Mouse (Mus musculus): ENCODE data around the gene Prss57. TPM values are rescaled to one million over a fixed set of nuclear protein-coding genes. Genes with fewer than 3 reads are reported as not detected.

Prss57 gene
- polyA plus RNA-seq, 1 experiment = 0.05 TPM

GRCm38 (mm10) chr10:79779784-79780663, 10.7 kb downstream of the Prss57 start:
- TF ChIP-seq CTCF (IDR thresholded peaks at IDR 0.05; ENCODE audit: borderline replicate concordance, extremely low read depth, insufficient read depth, insufficient read length) (peak; percentile 93), POLR2A (IDR thresholded peaks at IDR 0.05; ENCODE audit: borderline replicate concordance, extremely low read depth, insufficient read depth, insufficient read length, poor library complexity, severe bottlenecking) (no peak)
- DNase-seq (ENCODE audit: low read depth) = peak; percentile 96

GRCm38 (mm10) chr10:79779193-79779592, 11.6 kb downstream of the Prss57 start:
- no peak for DNase-seq (ENCODE audit: low read depth)
- TF ChIP-seq CTCF (IDR thresholded peaks at IDR 0.05; ENCODE audit: borderline replicate concordance, extremely low read depth, insufficient read depth, insufficient read length) (no peak), POLR2A (IDR thresholded peaks at IDR 0.05; ENCODE audit: borderline replicate concordance, extremely low read depth, insufficient read depth, insufficient read length, poor library complexity, severe bottlenecking) (no peak)

GRCm38 (mm10) chr10:79778006-79778405, 12.8 kb downstream of the Prss57 start:
- peak; percentile 77 for DNase-seq (ENCODE audit: low read depth)
- TF ChIP-seq CTCF (IDR thresholded peaks at IDR 0.05; ENCODE audit: borderline replicate concordance, extremely low read depth, insufficient read depth, insufficient read length) (no peak), POLR2A (IDR thresholded peaks at IDR 0.05; ENCODE audit: borderline replicate concordance, extremely low read depth, insufficient read depth, insufficient read length, poor library complexity, severe bottlenecking) (no peak)

- DNase-seq (ENCODE audit: low read depth) = no peak
- TF ChIP-seq POLR2A (IDR thresholded peaks at IDR 0.05; ENCODE audit: borderline replicate concordance, extremely low read depth, insufficient read depth, insufficient read length, poor library complexity, severe bottlenecking) (no peak), CTCF (IDR thresholded peaks at IDR 0.05; ENCODE audit: borderline replicate concordance, extremely low read depth, insufficient read depth, insufficient read length) (no peak)
Measured at GRCm38 (mm10) chr10:79777103-79777531, 13.6 kb downstream of the Prss57 start, which contains the start of gene Fstl3. Gene Fstl3 (plus strand): TSS chr10:79777272.

GRCm38 (mm10) chr10:79774486-79775279, 16.1 kb downstream of the Prss57 start:
- no peak for TF ChIP-seq POLR2A (IDR thresholded peaks at IDR 0.05; ENCODE audit: borderline replicate concordance, extremely low read depth, insufficient read depth, insufficient read length, poor library complexity, severe bottlenecking)
- peak; percentile 25; the same call in 1 of the 2 replicates for TF ChIP-seq CTCF (IDR thresholded peaks at IDR 0.05; ENCODE audit: borderline replicate concordance, extremely low read depth, insufficient read depth, insufficient read length)
- no peak for DNase-seq (ENCODE audit: low read depth)

GRCm38 (mm10) chr10:79773208-79773607, 17.6 kb downstream of the Prss57 start:
- TF ChIP-seq CTCF (IDR thresholded peaks at IDR 0.05; ENCODE audit: borderline replicate concordance, extremely low read depth, insufficient read depth, insufficient read length) (no peak), POLR2A (IDR thresholded peaks at IDR 0.05; ENCODE audit: borderline replicate concordance, extremely low read depth, insufficient read depth, insufficient read length, poor library complexity, severe bottlenecking) (no peak)

GRCm38 (mm10) chr10:79772320-79772719, 18.4 kb downstream of the Prss57 start:
- TF ChIP-seq CTCF (IDR thresholded peaks at IDR 0.05; ENCODE audit: borderline replicate concordance, extremely low read depth, insufficient read depth, insufficient read length) (0 out of 2 replicates have a peak, but pooled peaks have one; percentile 3), POLR2A (IDR thresholded peaks at IDR 0.05; ENCODE audit: borderline replicate concordance, extremely low read depth, insufficient read depth, insufficient read length, poor library complexity, severe bottlenecking) (no peak)
- no peak for DNase-seq (ENCODE audit: low read depth)

More at GRCm38 (mm10) chr10:79773208-79773607, 17.6 kb downstream of the Prss57 start:
- no peak for DNase-seq (ENCODE audit: low read depth)

- DNase-seq (ENCODE audit: low read depth) = no peak
- TF ChIP-seq POLR2A (IDR thresholded peaks at IDR 0.05; ENCODE audit: borderline replicate concordance, extremely low read depth, insufficient read depth, insufficient read length, poor library complexity, severe bottlenecking) = no peak
- no peak for TF ChIP-seq CTCF (IDR thresholded peaks at IDR 0.05; ENCODE audit: borderline replicate concordance, extremely low read depth, insufficient read depth, insufficient read length)
Measured at GRCm38 (mm10) chr10:79769329-79769728, 21.4 kb downstream of the Prss57 start.

GRCm38 (mm10) chr10:79768400-79768799, 22.4 kb downstream of the Prss57 start:
- TF ChIP-seq CTCF (IDR thresholded peaks at IDR 0.05; ENCODE audit: borderline replicate concordance, extremely low read depth, insufficient read depth, insufficient read length) = peak; percentile 96
- no peak for TF ChIP-seq POLR2A (IDR thresholded peaks at IDR 0.05; ENCODE audit: borderline replicate concordance, extremely low read depth, insufficient read depth, insufficient read length, poor library complexity, severe bottlenecking)
- peak; percentile 82 for DNase-seq (ENCODE audit: low read depth)

GRCm38 (mm10) chr10:79767372-79768244, 23.2 kb downstream of the Prss57 start:
- no peak for TF ChIP-seq CTCF (IDR thresholded peaks at IDR 0.05; ENCODE audit: borderline replicate concordance, extremely low read depth, insufficient read depth, insufficient read length)
- TF ChIP-seq POLR2A (IDR thresholded peaks at IDR 0.05; ENCODE audit: borderline replicate concordance, extremely low read depth, insufficient read depth, insufficient read length, poor library complexity, severe bottlenecking) = no peak
- peak; percentile 98 for DNase-seq (ENCODE audit: low read depth)

Data from brain, embryonic 14.5 days (tissue).